Mouse (Mus musculus): ENCODE results near the gene Twist1.

DNA sequence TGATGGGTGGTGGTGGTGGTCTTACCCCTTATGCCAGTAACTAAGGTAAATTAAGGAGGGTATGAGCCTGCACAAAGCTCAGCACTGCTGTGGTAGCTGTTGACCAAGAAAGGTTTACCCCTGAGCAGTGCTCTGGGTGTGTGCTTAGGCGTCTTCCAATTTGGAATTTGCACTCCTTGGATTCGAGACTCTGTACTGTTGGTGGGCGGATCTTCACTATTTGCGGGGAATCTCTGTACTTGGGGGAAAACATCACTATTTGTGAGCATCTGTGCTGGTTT lies 11.4 kb downstream of the Twist1 start:
- TF ChIP-seq CTCF (conservative IDR thresholded peaks at IDR 0.05; ENCODE audit: low read length) (no peak), NANOG (IDR thresholded peaks at IDR 0.05; ENCODE audit: borderline replicate concordance, low read length) (no peak)

Data from E14TG2a.4 (cell line).